Mouse (Mus musculus) stomach, postnatal 0 days (tissue): ENCODE data around the gene Pik3r2.

Experiments
- CTCF ChIP-seq: IDR thresholded peaks from 2 replicates; pipeline ENCODE4 v1.5.1; 2016; ENCODE audit warnings: antibody characterized with exemption, low read depth, mild to moderate bottlenecking, moderate library complexity
- EP300 ChIP-seq: optimal IDR thresholded peaks from 2 replicates; pipeline ENCODE3; 2016; ENCODE audit warnings: antibody characterized with exemption

GRCm38 (mm10) chr8:70791294-70791701 is 14.8 kb upstream of the Pik3r2 start:
- TF ChIP-seq CTCF (no peak), EP300 (no peak)
